Mouse (Mus musculus) adrenal gland, postnatal 14 days (tissue): Measurements from ENCODE around the gene Gm11992. TPM values are rescaled to one million over a fixed set of nuclear protein-coding genes. Genes with fewer than 3 reads are reported as not detected.

ENCODE experiments used
- DNase-seq: peaks from one replicate; pipeline ENCODE4 v3.0.0; 2021; ENCODE audit warnings: mixed read lengths
- long read RNA-seq, 2 experiments: library from polyadenylated mRNA; stranded (forward); transcript quantifications; one replicate each; pipeline ENCODE4 v2.0.0; 2021
- total RNA-seq: library from RNA; stranded (reverse); gene quantifications from 2 replicates; pipeline ENCODE4 v1.2.3, GENCODE M21; 2021

Gene Gm11992
- not detected in 2 replicates for total RNA-seq
- long read RNA-seq, experiment 1 = 0 reads
- long read RNA-seq, experiment 2 = 0 reads

GRCm38 (mm10) chr11:9048011-9048702 is at the start of gene Gm11992:
Gene Gm11992 (plus strand): TSS chr11:9048594.
- peak; percentile 92 for DNase-seq

GRCm38 (mm10) chr11:9008761-9009160 is 39.6 kb upstream of the Gm11992 start:
- DNase-seq = no peak

- DNase-seq = peak; percentile 51
Observed at GRCm38 (mm10) chr11:9010416-9010815, 38.0 kb upstream of the Gm11992 start.

GRCm38 (mm10) chr11:9010853-9011339 is 37.5 kb upstream of the Gm11992 start, which contains the start of gene Hus1:
Gene Hus1 (minus strand): TSS chr11:9011191.
- peak; percentile 96 for DNase-seq

DNA sequence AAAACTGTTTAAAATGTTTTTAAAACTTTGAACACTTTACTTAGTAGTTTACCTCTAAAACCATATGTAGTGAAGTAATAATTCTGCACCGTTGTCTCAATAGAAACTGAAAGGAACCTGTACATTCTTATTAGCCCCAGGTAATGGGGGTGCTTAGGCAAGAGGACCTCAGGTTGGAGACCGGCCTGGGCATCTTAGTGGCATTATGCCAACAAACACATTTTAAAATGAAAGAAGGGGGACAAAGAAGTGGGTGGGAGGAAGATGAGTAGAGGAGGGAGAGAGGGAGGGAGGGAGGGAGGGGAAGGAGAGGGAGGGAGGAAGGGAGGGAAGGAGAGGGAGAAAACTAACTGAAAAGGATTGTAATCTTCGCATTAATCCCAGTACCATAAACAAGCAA is 37.0 kb upstream of the Gm11992 start:
- no peak for DNase-seq

DNA sequence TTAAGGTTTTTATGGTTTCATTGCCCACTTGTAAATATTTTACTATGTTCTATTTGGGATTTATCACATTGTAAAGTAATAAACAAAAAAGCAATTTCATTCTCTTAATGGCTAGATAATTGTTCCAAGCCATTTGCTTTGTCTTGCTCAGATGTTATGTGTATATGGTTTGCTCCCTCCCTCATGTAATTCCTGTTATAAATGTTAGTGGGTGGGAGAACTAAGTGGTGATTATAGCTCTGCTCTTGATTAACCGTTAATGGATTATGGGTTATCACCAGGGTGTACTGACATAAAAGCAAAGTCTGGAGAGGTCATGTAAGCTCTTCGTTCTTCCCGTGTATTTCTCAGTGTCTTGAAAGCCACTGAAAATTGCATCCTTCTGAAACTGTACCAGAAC is 33.7 kb upstream of the Gm11992 start:
- no peak for DNase-seq

GRCm38 (mm10) chr11:9018491-9019267 is 29.7 kb upstream of the Gm11992 start:
- no peak for DNase-seq

- no peak for DNase-seq
Observed at GRCm38 (mm10) chr11:9020207-9020606, 28.2 kb upstream of the Gm11992 start.

DNA sequence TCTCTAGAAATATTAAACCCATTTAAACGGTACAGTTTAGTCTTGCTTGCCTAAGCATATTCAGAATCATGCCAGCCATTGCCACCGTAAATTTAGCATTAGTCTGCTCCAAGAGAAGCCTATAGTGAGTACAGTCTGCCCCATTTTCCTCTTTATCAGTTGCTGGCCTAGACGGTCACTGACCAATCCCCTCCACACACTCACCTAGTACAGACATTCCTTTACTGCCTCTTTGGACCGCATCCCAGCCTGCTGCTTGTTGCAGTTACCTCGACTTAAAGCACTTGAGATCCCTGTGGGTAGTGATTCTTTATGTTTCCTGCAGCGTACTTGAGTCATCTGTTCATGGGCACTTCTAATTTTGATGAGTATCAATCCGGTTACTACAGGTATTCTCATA is 23.6 kb upstream of the Gm11992 start:
- DNase-seq = no peak

DNA sequence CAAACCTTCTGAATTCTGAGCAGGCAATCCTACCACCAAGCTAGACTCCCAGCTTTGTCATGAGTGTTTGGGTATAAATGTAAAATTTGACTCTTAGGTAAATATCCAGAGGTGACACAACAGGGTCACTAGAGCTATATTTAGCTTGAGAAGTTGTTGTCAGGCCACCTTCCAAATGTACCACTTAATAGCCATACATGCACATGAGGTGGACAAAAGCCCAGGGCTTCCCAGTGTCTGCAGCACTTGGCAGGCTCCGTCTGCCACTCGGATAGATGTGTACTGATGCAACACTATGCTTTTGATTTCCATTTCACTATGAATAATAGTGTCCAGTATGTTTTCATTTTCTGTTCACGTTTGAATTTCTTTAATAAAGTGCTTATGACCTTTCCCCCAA is 23.2 kb upstream of the Gm11992 start:
- DNase-seq = no peak

- DNase-seq = no peak
Observed at GRCm38 (mm10) chr11:9031530-9031929, 16.9 kb upstream of the Gm11992 start.

DNA sequence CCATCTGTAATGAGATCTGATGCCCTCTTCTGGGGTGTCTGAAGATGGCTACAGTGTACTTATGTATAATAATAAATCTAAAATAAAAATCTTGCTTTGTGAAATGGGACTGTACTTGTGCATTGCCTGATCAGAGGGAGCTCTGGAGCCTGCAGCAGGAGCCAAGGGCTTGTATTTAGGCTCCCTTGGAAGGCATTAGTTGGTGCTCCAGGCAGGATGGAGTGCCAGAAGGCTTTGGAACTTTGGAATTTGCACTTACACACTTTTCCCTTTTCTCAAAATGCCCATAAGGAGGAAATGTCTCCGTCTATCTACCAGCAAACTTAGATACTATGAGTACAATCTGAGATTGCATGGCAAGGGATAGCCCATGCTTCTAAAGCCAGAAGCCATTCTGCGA is 1.8 kb upstream of the Gm11992 start:
- DNase-seq = no peak

DNA sequence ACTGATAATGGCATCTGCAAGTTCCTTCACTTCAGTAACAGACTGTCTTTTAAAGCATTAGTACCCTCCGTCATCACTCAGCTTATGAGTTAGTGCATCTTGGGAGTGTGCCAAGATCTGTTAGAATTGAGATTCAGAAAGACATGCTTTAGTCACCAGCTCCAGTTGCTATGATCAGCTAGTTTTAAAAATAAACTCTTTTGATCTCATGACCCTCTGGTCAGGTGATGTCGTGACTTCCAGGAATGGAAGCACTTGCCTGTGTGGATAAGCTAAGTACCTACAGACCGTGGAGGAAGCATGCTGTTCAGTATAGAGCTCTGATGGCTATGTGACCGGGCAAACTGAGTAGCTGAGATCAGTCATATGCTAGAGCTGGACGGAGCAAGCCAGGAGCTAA is 1.4 kb upstream of the Gm11992 start:
- DNase-seq = peak; percentile 4

DNA sequence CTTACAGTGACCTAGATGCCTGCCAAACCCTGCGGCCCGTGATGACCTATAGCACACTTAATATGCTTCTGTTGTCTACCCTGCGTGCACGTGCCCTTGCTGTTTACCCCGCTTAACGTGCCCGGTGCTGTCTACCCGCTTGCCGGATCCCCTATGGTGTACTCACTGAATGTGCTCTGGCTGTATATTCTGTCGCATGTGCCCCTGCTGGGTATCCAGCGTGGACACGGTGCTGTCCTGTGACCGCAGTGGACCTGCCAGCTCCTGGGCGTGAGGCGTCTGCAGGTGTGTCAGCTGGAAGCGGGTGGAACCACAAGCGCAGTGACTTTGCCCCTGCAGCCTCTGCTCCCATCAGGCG is 288 bp downstream of the Gm11992 start, which contains the start of gene Sun3:
TSS of gene Sun3 (minus strand) at position 289 of the 358 bp plus-strand sequence.
- DNase-seq = no peak

DNA sequence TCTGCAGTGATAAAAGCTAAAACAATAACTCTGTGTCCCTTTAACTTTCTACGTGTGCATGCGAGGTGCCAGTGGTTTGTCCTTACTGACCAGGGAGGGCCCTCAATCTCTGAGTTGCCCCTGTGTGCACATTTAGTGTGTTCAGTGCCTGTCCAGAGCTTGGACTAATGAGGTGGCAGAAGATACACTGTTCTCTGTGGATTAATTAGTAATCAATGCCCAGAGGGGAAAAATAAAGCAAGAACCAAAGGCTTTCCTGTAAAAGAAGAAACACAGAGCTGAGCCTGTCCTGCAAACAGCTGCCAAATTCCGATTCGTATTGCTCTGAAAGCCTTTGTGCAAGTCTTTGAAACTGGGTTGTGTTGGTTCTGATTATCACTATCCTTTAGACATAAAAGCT is 1.8 kb downstream of the Gm11992 start:
- no peak for DNase-seq

- DNase-seq = no peak
Observed at GRCm38 (mm10) chr11:9051895-9052294, 3.5 kb downstream of the Gm11992 start.

- no peak for DNase-seq
Observed at GRCm38 (mm10) chr11:9056937-9057336, 8.5 kb downstream of the Gm11992 start.

DNA sequence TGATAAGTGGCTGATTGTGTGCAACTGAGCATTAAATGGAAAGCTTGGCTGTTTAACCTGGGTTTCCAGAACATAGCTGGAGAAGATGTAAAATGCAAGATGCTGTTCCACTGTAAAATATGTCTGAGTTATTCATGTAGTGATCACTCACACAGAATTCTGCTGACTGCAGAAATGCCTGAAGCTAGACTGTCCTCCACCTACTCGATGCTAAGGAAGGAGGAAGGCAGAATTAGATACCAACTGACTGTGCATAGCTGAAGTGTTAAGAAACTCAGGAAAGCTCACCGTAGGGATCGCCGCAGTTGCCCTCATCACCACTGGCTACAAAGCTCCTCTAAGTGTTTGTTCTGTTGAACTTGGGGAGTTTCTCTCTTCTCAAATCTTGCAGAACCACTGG is 9.3 kb downstream of the Gm11992 start:
- no peak for DNase-seq

GRCm38 (mm10) chr11:9060029-9060428 is 11.6 kb downstream of the Gm11992 start:
- no peak for DNase-seq

GRCm38 (mm10) chr11:9060484-9060883 is 12.1 kb downstream of the Gm11992 start:
- no peak for DNase-seq

DNA sequence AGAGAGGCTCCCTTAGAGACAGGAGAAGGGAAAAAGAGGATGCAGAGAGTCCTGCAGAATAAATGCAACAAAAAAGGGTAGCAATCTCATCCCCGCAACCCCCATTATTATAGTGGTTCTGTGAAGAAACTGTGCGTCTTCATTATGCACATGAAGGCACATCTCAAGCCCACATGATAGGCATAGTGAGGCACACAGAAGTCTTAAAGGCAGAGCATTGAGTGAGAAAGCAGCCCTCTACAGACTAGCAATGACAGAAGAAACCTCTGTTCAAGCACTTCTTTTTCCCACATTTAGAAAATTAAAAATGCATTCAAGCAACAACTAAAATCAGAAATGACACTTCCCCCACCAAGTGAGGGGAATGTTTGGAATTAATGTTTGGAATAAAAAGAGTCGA is 28.1 kb downstream of the Gm11992 start:
- DNase-seq = no peak

DNA sequence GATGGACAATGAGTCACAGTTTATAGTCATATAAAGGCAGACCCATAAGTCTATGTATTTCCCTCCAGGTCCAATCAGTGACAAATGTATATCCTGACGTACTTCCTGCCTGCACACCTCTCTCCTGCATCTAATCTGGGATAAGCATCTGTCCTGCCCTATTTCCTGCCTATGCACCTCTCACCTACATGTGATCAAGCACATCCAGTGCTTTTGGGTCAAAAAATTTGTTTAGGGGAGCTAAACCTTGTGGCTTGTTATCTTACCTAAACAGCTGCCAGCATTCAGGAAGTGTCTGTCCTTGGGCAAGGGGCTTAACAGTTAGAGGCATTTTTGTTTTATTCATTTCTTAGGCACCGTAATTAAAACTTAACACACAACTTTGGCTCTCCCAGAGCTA is 64.8 kb downstream of the Gm11992 start:
- DNase-seq = no peak

DNA sequence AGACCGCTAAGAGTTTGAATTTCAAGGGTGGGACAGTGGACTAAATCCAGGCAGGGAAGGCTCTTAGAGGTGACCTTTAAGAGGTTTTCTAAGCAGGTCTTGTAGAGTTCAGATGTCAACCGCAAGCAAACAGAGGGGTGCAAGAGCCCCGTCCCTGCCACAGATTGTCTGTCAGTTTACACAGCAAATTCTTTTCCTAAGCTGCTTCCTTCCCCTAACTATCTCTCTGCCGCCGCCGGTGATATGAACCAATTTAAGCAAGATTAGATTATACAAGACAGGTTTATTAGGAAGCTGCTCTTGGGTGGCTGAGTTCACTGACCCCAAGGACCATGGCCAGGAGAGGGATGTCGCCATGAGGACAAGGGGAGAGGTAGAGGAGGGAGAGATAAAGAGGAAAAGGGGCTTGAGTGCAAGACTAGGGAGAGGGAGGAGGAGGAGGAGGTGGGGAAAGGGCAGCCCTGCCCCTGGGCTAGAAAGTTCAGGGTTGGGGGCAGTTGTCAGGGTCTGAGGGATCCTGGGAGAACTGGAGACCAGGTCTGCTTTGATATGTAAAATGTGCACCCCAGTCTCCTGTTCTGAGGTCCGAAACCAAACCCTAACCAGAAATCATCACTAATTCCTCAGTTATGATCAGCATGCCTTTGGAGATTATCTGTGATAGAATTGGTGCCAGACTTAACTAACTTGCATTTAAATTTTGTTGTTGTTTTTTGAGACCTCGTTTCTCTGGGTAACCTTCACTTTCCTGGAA is 67.2 kb downstream of the Gm11992 start:
- DNase-seq = no peak
